Mouse (Mus musculus) spleen, embryonic (tissue): ENCODE measurements around the gene Pramel5.
"Not testable (repeated sequence)": the region's sequence is repeated elsewhere in the genome, so short reads cannot be mapped to it uniquely, and the experiment has no call there.

Experiments used
- CTCF ChIA-PET: fragments of 350-600 bp; sonication (Branson Sonifier 250); formaldehyde crosslinking; loops from one replicate; lab custom pipeline; 2022; lab: Charles Lee

Gene Pramel5

GRCm38 (mm10) chr4:144280388-144280787 lies at the start of gene Pramel5:
Gene Pramel5 (minus strand): TSS chr4:144280488.
- CTCF ChIA-PET = not testable (repeated sequence)

GRCm38 (mm10) chr4:144329949-144330348 lies 49.7 kb upstream of the Pramel5 start, which contains the start of gene Gm13128:
Gene Gm13128 (plus strand): TSS chr4:144330249.
- CTCF ChIA-PET = not testable (repeated sequence)

- CTCF ChIA-PET = not testable (repeated sequence)
These were observed 32.6 kb upstream of the Pramel5 start for GRCm38 (mm10) chr4:144312666-144313460.

- CTCF ChIA-PET = not testable (repeated sequence)
These were observed 19.1 kb upstream of the Pramel5 start for GRCm38 (mm10) chr4:144299414-144299813.

- CTCF ChIA-PET = not testable (repeated sequence)
These were observed 25.5 kb downstream of the Pramel5 start for GRCm38 (mm10) chr4:144254768-144255167.
